Mouse (Mus musculus) embryo, embryonic 10 days (tissue): ENCODE data around the gene Med16.

Source experiments
- DNase-seq: peaks from one replicate; pipeline ENCODE4 v3.0.0-alpha.2; 2015; ENCODE audit warnings: low spot score

Med16 gene

DNA sequence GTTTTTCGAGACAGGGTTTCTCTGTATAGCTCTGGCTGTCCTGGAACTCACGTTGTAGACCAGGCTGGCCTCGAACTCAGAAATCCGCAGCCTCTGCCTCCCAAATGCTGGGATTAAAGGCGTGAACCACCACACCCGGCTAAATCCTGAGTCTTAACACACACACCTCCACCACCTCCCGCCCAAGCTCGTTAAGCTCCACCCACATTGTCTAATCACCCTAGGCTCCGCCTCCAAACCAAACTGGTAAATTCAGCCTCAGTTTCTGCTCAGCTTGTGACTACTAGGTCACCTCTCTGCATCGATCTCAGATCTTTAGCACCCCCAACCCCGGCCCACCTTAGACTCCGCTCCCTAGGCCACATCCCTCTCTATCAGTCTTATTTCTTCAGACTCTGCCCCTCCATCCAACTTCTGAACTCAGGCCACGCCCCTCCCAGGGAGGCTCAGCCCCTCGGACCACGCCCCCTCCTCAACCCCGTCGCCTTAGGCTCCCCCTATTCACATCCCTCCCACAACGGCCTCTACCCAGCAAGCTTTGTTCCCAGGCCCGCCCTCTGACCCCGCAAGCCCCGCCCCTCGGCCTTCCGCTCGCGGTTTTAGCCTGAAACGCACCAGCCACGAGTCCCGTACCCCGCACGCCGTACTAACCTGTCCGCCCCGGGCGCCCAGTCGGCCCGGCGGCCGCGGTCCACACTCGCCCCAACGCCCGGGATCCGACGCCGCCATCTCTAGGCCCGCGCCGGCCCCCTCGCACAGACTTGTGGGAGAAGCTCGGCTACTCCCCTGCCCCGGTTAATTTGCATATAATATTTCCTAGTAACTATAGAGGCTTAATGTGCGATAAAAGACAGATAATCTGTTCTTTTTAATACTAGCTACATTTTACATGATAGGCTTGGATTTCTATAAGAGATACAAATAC is at the start of gene Med16:
Med16 (minus strand) TSS at position 757 of the 925 bp plus-strand sequence.
- DNase-seq: peak; percentile 98

DNA sequence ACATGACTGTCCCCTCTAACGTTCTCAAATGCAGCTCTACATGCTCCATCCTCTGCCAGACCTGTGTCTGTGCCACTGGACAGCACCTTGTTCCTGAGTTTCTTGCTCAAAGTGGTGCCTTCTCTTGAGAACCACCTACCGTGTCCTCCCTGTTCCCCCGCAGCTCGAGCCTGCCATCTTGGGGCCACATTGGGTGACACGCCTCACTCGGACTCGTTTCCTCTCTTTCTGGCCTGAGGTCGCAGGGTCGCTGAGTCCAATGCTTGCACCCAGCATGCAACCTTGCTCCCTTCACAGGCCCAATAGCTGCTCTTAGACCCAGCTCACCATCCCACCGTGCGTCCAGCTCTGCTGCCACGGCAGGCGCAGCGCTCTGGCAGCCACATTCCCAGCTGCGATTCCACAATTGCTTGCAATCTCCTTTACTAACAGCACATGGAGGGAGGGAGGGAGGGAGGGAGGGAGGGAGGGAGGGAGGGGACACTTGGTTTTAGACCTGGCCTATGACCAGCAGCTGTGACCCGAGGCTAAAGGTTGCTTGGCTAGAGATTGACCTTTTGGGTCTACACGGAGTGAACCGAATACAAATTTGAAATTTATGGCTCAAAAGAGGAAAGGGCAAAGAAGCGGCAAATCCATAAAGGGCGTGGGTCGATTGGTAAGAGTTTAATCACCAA is 49.6 kb upstream of the Med16 start:
- peak; percentile 95 for DNase-seq

GRCm38 (mm10) chr10:79956643-79957154 is 48.0 kb upstream of the Med16 start:
- peak; percentile 71 for DNase-seq

DNA sequence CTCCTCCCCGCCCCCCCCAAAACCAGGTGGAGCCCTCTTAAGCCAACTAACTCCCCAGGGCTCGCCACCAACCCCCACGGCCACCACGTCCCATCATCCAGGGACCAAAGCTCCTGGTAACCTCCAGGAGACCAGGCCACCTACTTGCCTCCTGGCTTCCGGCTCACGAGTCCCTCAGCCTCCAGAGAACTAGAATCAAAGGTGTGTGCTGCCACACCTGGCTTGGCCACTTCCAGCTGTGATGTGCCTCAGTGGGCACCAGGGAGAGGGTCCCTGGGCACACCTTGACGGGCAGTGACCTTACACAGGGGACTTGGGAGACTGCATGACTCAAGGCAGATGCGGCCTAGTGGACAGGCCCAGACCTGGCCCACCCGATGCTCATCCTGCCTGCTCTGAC is 47.0 kb upstream of the Med16 start:
- DNase-seq: no peak

- DNase-seq: peak; percentile 49
These were observed 45.2 kb upstream of the Med16 start for GRCm38 (mm10) chr10:79953946-79954345.

- no peak for DNase-seq
These were observed 41.9 kb upstream of the Med16 start for GRCm38 (mm10) chr10:79950661-79951060.

DNA sequence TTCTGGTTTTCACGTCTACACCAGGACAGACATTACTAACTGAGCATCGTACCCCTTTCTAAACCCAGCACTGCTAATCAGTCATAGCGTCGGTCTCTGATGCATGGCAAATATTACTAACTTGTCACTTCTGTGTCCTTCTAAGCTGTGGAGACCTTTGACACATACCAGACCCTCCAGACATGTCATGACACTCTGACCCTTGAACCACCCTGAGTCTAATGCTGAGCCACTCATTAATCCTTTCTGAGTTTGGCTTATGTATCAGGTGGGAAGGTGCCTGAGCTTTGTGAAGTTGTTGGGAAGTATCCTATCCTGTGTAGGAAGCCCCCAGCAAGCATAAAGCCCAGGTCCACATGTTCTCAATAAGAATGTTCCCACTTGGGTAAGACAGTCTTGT is 41.1 kb upstream of the Med16 start:
- no peak for DNase-seq

DNA sequence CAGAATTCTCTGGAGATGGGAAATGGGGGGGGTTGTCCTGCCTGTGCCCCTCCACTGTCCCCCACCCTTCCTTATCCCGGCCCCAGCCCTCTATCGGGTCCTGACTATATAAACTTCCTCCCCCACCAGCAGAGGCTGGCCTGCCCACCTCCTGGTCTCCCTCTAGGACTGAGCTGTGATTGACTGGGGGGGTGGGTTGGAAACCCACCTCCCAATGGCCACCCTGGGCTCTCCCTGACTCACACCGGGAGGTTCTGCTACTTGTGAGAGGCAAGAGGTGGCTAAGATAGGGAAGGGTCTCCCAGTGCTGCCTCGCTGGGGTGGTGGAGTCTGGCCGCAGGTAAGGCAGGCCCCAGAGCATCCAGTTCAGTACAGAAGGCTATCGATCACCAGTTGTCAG is 38.8 kb upstream of the Med16 start:
- DNase-seq: no peak

DNA sequence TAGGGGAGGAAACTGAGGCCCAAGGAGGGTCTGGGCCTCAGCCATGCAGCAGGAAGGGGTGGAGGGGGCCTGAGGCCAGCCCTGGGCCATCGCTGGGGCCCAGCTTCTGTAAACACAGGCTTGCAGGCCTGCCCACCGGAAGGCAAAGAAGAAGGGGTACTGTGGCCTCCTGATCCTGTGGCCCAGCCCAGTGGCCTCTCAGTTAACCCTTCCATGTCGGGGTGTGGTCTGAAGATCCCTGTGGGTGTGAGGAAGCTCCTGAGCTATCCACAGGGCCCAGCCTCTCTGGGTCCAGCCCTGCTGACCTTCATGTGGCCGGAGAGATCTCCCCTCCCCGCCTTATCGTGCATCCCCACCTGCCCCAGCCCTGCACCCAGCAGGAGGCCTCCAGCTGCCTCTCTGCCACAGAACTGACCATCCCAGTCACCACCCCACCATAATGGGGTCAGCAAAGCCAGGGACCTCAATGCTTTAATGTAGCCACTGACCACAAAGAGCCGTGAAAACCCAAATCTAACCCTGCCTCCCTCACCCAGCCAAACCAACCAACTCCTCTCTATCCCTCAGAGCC is 38.1 kb upstream of the Med16 start:
- peak; percentile 82 for DNase-seq

GRCm38 (mm10) chr10:79945507-79946234 is 36.9 kb upstream of the Med16 start:
- peak; percentile 77 for DNase-seq

GRCm38 (mm10) chr10:79943471-79943901 is 34.8 kb upstream of the Med16 start:
- DNase-seq: no peak

GRCm38 (mm10) chr10:79942988-79943387 is 34.3 kb upstream of the Med16 start:
- no peak for DNase-seq

DNA sequence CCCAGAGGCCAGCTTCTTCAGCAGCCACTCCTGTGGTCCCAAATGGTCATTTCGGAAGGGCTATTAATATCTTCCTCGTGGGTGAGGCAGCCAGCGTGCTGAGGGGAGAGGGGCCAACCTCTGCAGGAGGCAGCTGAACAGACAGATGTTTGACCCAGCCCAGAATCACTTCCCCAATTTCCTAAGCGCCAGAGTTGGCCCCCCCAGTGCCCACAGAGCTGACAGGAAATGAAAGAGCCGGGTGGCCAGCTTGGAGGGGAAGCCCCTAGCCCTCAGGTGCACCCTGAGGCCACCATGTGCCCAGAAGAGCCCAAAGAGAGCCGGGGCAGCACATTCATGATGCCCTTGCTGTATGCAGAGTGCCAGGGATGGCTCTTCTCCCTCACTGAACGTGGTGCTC is 32.0 kb upstream of the Med16 start:
- DNase-seq: no peak

DNA sequence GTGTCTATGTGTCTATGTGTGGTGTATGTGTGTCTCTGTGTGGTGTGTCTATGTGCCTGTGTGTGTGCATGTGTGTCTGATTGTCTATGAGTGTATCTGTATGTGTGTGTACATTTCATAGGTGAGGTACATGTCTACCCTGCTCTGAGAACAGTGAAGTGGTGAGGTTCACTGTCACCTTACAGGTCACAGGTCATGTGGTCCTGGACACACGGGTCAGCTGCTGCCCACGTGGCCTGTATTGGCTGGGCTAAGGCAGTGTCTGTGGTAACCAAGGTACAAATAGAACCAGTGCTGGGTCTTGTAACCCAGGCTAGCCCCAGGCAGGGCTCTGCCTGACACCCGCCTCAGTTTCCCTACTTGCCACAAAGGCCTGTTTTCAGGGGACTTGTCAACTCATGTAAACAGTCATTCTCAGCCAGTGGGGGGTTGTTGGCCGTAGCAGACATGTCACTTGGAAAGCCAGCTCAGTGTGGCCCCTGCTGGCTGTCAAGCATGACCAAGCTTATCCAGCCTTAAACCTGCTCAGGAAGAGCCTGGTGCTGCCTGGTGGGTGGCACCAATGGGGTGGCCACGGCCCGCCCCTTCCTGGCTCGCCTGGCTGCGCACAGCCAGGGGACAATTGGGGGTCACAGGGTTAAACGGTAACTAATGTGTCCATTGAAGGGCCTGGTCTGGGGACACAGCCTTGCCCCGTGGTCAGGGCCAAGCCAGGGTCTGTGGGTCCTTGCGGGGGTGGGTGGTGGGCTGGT is 29.2 kb upstream of the Med16 start:
- peak; percentile 55 for DNase-seq

DNA sequence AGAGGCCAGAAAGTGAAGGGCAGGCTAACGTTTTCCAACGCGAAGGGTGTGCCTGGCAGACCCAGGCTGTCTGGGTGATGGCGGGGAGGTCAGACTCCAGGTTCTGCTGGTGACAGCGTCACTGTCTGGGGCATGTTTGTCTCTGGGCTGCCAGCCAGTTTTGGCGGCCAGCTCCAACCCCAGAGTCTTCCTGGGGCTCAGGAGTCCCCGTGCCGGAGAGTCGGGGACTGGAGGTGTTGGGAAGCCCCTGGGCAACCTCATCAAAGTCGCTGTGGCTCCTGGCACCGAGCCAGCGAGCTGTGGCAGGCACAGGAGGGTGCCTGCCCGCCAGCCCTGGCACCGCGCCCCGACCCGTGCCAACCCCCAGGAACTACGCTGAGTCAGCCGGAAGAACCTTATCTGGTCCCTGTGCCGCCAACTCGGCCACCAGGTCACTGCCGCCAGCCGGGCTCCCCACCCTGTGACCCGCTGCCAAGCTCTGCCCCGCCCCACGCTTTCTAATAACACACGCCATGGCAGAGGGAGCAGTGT is 28.3 kb upstream of the Med16 start:
- DNase-seq: no peak

GRCm38 (mm10) chr10:79936284-79936910 is 27.7 kb upstream of the Med16 start:
- DNase-seq: no peak

GRCm38 (mm10) chr10:79934794-79935569 is 26.3 kb upstream of the Med16 start:
- DNase-seq: no peak

- no peak for DNase-seq
These were observed 25.6 kb upstream of the Med16 start for GRCm38 (mm10) chr10:79934272-79934721.

DNA sequence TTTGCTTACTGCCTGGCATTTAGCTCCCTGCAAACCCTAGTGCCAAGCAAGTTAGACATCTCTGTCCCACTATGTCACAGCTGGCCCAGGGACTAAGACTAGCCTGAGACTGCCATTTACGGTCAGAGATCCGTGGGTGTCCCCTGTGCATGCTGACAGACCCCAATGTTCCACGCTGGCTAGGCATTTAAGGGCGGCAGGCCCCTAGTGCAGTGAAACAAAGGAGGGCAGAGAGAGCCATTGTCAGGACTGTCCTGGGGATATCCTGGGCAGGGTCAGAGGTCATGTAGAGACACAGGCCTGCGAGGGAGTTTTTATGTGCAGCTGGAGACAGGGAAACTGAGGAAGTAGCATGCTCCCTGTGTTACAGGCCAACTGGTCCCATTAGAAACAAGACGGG is 25.1 kb upstream of the Med16 start:
- DNase-seq: no peak
